Mouse (Mus musculus) CH12.LX (cell line): ENCODE data around the gene Gm12184. TPM values are rescaled to one million over a fixed set of nuclear protein-coding genes. Genes with fewer than 3 reads are reported as not detected.

Experiments
- DNase-seq: peaks from one replicate; pipeline ENCODE4 v3.0.0-alpha.2; 2013; ENCODE audit errors: extremely low read depth
- H3K27ac ChIP-seq: 2 replicates; pipeline ENCODE4 v1.5.1; 2012; ENCODE audit warnings: low read depth, mild to moderate bottlenecking, control low read depth, moderate library complexity; ENCODE audit not compliant: insufficient read depth
- H3K27me3 ChIP-seq: replicated peaks from 2 replicates; pipeline ENCODE3; 2012; ENCODE audit warnings: inconsistent platforms
- H3K36me3 ChIP-seq, 2 experiments: replicated peaks in 1 of 2; 2 replicates each; pipeline versions ENCODE3 to v1.6.1; 2012; ENCODE audit warnings: inconsistent platforms in 1 of 2, low read length in 1 of 2, mild to moderate bottlenecking in 1 of 2, mixed read lengths in 1 of 2, moderate library complexity in 1 of 2; ENCODE audit not compliant: control insufficient read depth in 1 of 2, insufficient read depth in 1 of 2
- H3K4me1 ChIP-seq, 2 experiments: 2 replicates each; pipeline ENCODE4 v1.6.1; 2012; ENCODE audit warnings: inconsistent platforms in 1 of 2, moderate library complexity in 1 of 2; ENCODE audit not compliant: insufficient read depth in 2 of 2, control insufficient read depth in 1 of 2
- H3K4me2 ChIP-seq: 2 replicates; pipeline ENCODE4 v1.6.1; 2012; ENCODE audit warnings: low read depth, mild to moderate bottlenecking, control low read depth; ENCODE audit not compliant: poor library complexity, insufficient read depth, severe bottlenecking
- H3K4me3 ChIP-seq, 3 experiments: fragments of 150-350 bp in 1 of 3; sonication (generic) in 1 of 3; replicated peaks in 1 of 3; 2 replicates each; pipeline versions ENCODE3 to v1.5.1; 2011 to 2012; ENCODE audit warnings: low read depth in 2 of 3, low read length in 2 of 3, mild to moderate bottlenecking in 2 of 3, moderate library complexity in 2 of 3, control low read depth in 1 of 3, improper control_type of control experiment in 1 of 3, inconsistent platforms in 1 of 3, mixed read lengths in 1 of 3; ENCODE audit not compliant: poor library complexity in 1 of 3
- H3K79me2 ChIP-seq: replicated peaks from 2 replicates; pipeline ENCODE4 v1.6.1; 2012; ENCODE audit warnings: mild to moderate bottlenecking, moderate library complexity; ENCODE audit not compliant: control insufficient read depth, poor library complexity, insufficient read depth, severe bottlenecking; ENCODE audit errors: extremely low read depth
- H3K9ac ChIP-seq: 2 replicates; pipeline ENCODE4 v1.6.1; 2012; ENCODE audit warnings: low read depth, mild to moderate bottlenecking, control low read depth, moderate library complexity; ENCODE audit not compliant: insufficient read depth
- H3K9me3 ChIP-seq: replicated peaks from 2 replicates; pipeline ENCODE3; 2012; ENCODE audit warnings: low read length, inconsistent platforms, mixed read lengths
- CHD1 ChIP-seq: IDR thresholded peaks from 2 replicates; pipeline ENCODE4 v1.6.1; 2012; ENCODE audit warnings: low read depth, low read length, improper control_type of control experiment, inconsistent platforms
- CHD2 ChIP-seq: IDR thresholded peaks from 2 replicates; pipeline ENCODE4 v1.6.1; 2011; ENCODE audit warnings: low read length, improper control_type of control experiment
- E2F4 ChIP-seq: IDR thresholded peaks from 2 replicates; pipeline ENCODE4 v1.6.1; 2011; ENCODE audit warnings: low read depth, low read length, improper control_type of control experiment; ENCODE audit not compliant: insufficient replicate concordance
- ELF1 ChIP-seq: IDR thresholded peaks from 2 replicates; pipeline ENCODE4 v1.6.1; 2014; ENCODE audit warnings: low read depth, mild to moderate bottlenecking, inconsistent platforms, low read length, improper control_type of control experiment
- EP300 ChIP-seq: IDR thresholded peaks from 2 replicates; pipeline ENCODE4 v1.6.1; 2011; ENCODE audit warnings: low read length, improper control_type of control experiment
- HCFC1 ChIP-seq: IDR thresholded peaks from 2 replicates; pipeline ENCODE4 v1.6.1; 2012; ENCODE audit warnings: low read depth, mild to moderate bottlenecking, inconsistent platforms, low read length, improper control_type of control experiment
- IRF4 ChIP-seq: IDR thresholded peaks from 2 replicates; pipeline ENCODE4 v1.6.1; 2014; ENCODE audit warnings: low read depth, mild to moderate bottlenecking, inconsistent platforms, low read length, improper control_type of control experiment
- JUN ChIP-seq: IDR thresholded peaks from 2 replicates; pipeline ENCODE4 v1.6.1; 2011; ENCODE audit warnings: low read depth, mild to moderate bottlenecking, low read length, improper control_type of control experiment, moderate library complexity; ENCODE audit not compliant: insufficient read depth
- JUND ChIP-seq: conservative IDR thresholded peaks from 2 replicates; pipeline ENCODE4 v1.6.1; 2011; ENCODE audit warnings: low read depth, low read length, improper control_type of control experiment
- KAT2A ChIP-seq: IDR thresholded peaks from 2 replicates; pipeline ENCODE4 v1.6.1; 2012; ENCODE audit warnings: low read length, improper control_type of control experiment, inconsistent platforms; ENCODE audit not compliant: insufficient replicate concordance
- MAFK ChIP-seq: IDR thresholded peaks from 2 replicates; pipeline ENCODE4 v1.6.1; 2011; ENCODE audit warnings: low read length, improper control_type of control experiment; ENCODE audit not compliant: insufficient replicate concordance
- MAZ ChIP-seq: IDR thresholded peaks from 2 replicates; pipeline ENCODE4 v1.6.1; 2012; ENCODE audit warnings: low read depth, mild to moderate bottlenecking, inconsistent platforms, low read length, improper control_type of control experiment, moderate library complexity
- MEF2A ChIP-seq: IDR thresholded peaks from 2 replicates; pipeline ENCODE4 v1.6.1; 2014; ENCODE audit warnings: low read depth, mild to moderate bottlenecking, inconsistent platforms, low read length, improper control_type of control experiment, borderline replicate concordance
- MXI1 ChIP-seq: IDR thresholded peaks from 2 replicates; pipeline ENCODE4 v1.6.1; 2011; ENCODE audit warnings: mild to moderate bottlenecking, low read depth, low read length, improper control_type of control experiment
- MYC ChIP-seq: IDR thresholded peaks from 2 replicates; pipeline ENCODE4 v1.6.1; 2011; ENCODE audit warnings: low read depth, mild to moderate bottlenecking, improper control_type of control experiment, low read length
- NELFE ChIP-seq: IDR thresholded peaks from 2 replicates; pipeline ENCODE4 v1.6.1; 2011; ENCODE audit warnings: low read depth, low read length, improper control_type of control experiment
- NRF1 ChIP-seq: IDR thresholded peaks from 2 replicates; pipeline ENCODE4 v1.6.1; 2014; ENCODE audit warnings: low read depth, mild to moderate bottlenecking, inconsistent platforms, low read length, improper control_type of control experiment, moderate library complexity
- PAX5 ChIP-seq: IDR thresholded peaks from 2 replicates; pipeline ENCODE4 v1.6.1; 2012; ENCODE audit warnings: low read length, inconsistent platforms, mixed read lengths
- POLR2A ChIP-seq: IDR thresholded peaks from 2 replicates; pipeline ENCODE4 v1.6.1; 2011; ENCODE audit warnings: low read depth, mild to moderate bottlenecking, improper control_type of control experiment, low read length
- POLR2AphosphoS2 ChIP-seq: IDR thresholded peaks from 2 replicates; pipeline ENCODE4 v1.6.1; 2011; ENCODE audit warnings: low read depth, low read length, improper control_type of control experiment
- RAD21 ChIP-seq: IDR thresholded peaks from 2 replicates; pipeline ENCODE4 v1.6.1; 2011; ENCODE audit warnings: low read depth, mild to moderate bottlenecking, low read length, improper control_type of control experiment, moderate library complexity
- RCOR1 ChIP-seq: conservative IDR thresholded peaks from 2 replicates; pipeline ENCODE4 v1.6.1; 2012; ENCODE audit warnings: low read depth, mild to moderate bottlenecking, inconsistent platforms, low read length, improper control_type of control experiment
- SIN3A ChIP-seq: IDR thresholded peaks from 2 replicates; pipeline ENCODE4 v1.6.1; 2012; ENCODE audit warnings: low read length, improper control_type of control experiment, inconsistent platforms
- SMC3 ChIP-seq: IDR thresholded peaks from 2 replicates; pipeline ENCODE4 v1.6.1; 2011; ENCODE audit warnings: low read depth, low read length, improper control_type of control experiment
- TBP ChIP-seq: conservative IDR thresholded peaks from 2 replicates; pipeline ENCODE4 v1.6.1; 2011; ENCODE audit warnings: low read depth, low read length, improper control_type of control experiment
- UBTF ChIP-seq: IDR thresholded peaks from 2 replicates; pipeline ENCODE4 v1.6.1; 2012; ENCODE audit warnings: low read depth, mild to moderate bottlenecking, inconsistent platforms, low read length, improper control_type of control experiment, moderate library complexity
- USF1 ChIP-seq: IDR thresholded peaks from 2 replicates; pipeline ENCODE4 v1.6.1; 2014; ENCODE audit warnings: low read depth, mild to moderate bottlenecking, inconsistent platforms, low read length, improper control_type of control experiment
- USF2 ChIP-seq: conservative IDR thresholded peaks from 2 replicates; pipeline ENCODE4 v1.6.1; 2011; ENCODE audit warnings: low read depth, low read length, improper control_type of control experiment
- ZC3H11A ChIP-seq: IDR thresholded peaks from 2 replicates; pipeline ENCODE4 v1.6.1; 2012; ENCODE audit warnings: low read depth, mild to moderate bottlenecking, inconsistent platforms, low read length, improper control_type of control experiment
- ZMIZ1 ChIP-seq: IDR thresholded peaks from 2 replicates; pipeline ENCODE4 v1.6.1; 2012; ENCODE audit warnings: low read depth, mild to moderate bottlenecking, inconsistent platforms, low read length, improper control_type of control experiment
- dilution Hi-C: fragments of 300-500 bp; cut with MboI; formaldehyde crosslinking; loops from 2 replicates; pipeline ENCODE4 v1.14.3; 2020; ENCODE audit warnings: low sequenced_read_pairs; ENCODE audit not compliant: extremely low pct_unique_long_range_greater_than_20kb, extremely low pct_ligation_motif_present
- in situ Hi-C: fragments of 300-500 bp; cut with MboI; formaldehyde crosslinking; loops from 3 replicates; pipeline ENCODE4 v1.14.3; 2019; ENCODE audit warnings: low sequenced_read_pairs, low pct_ligation_motif_present, low pct_unique_long_range_greater_than_20kb, mixed read lengths
- polyA plus RNA-seq: library from polyadenylated mRNA; unstranded; fragments of >175 nt; gene quantifications from 2 replicates; pipeline ENCODE4 v1.2.1, GENCODE M21; 2012; ENCODE audit warnings: low read depth; ENCODE audit not compliant: insufficient read length
- total RNA-seq, 2 experiments: library from RNA; depleted of rRNA; stranded (reverse); fragments of 300-350 nt in 1 of 2; fragments of >200 nt in 1 of 2; gene quantifications; 2 replicates each; pipeline ENCODE4 v1.2.3; 2012 to 2014

Gene Gm12184
- total and polyA plus RNA-seq, 3 experiments = 5.6 to 51.6 (median 7.1) TPM

DNA sequence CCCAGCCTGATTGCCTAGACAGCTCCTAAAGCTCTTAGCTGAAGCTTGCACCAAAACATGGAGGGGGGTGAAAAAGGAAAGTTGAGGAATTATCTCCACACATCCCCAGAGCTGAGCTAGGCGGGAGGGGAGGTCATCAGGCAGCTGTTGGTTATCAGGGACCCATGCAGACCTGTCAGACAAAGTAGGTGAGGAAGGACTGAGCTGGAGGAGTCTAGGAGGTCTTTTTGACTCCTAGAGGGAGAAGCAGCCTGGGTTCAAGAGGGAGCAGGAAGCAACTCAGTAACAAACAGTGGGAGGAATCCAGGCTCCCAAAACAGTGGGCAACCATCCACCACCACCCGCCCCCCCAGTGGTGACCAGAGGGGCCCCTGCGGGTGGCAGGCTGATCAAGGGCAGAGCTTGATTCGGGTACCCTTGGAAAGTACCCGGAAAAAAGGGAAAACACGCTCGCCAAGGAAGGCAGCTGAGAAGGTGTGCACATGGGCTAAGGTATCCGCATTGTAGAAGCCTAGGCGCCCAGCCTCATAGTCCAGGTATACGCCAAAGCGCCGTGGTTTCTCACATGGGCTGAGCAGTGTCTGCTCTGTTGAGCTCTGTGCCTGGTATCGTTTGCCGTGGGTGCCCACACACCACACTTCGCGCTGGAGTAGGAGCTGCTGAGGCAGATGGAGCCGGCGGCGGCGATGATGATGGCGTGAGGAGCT, 19.4 kb downstream of the Gm12184 start:
- in situ Hi-C loops = no loop called here
- Histone ChIP-seq H3K9ac (no peak overlapping the region), H3K4me2 (no peak overlapping the region), H3K79me2 (peaks cover 28% of the 10 kb centered on the region), H3K27ac (no peak overlapping the region; the same call in 1 of the 2 replicates), H3K4me3 (no peak overlapping the region), H3K27me3 (no peaks in the 10 kb centered on the region), H3K36me3 (peaks cover 90 to 98% of the 10 kb centered on the region in 2 experiments), H3K4me1 (peaks cover 10 to 64% of the 10 kb centered on the region in 2 experiments), H3K9me3 (no peaks in the 10 kb centered on the region)
- dilution Hi-C loops = no loop called here
- TF ChIP-seq EP300 (no peak), MXI1 (0 out of 2 replicates have a peak, but pooled peaks have one; percentile 3), IRF4 (no peak), POLR2AphosphoS2 (peak; percentile 93), UBTF (no peak), NELFE (no peak), RCOR1 (peak; percentile 76; the same call in 1 of the 2 replicates), SIN3A (peak; percentile 28; the same call in 1 of the 2 replicates), ELF1 (0 out of 2 replicates have a peak, but pooled peaks have one; percentile 11), ZMIZ1 (peak; percentile 80), POLR2A (peak; percentile 64), USF2 (no peak), CHD1 (no peak), MYC (peak; percentile 13; the same call in 1 of the 2 replicates), KAT2A (no peak), SMC3 (0 out of 2 replicates have a peak, but pooled peaks have one; percentile 1), USF1 (no peak), JUN (no peak), JUND (no peak), MAZ (0 out of 2 replicates have a peak, but pooled peaks have one; percentile 6), CHD2 (peak; percentile 76; the same call in 1 of the 2 replicates)
- no peak for DNase-seq

DNA sequence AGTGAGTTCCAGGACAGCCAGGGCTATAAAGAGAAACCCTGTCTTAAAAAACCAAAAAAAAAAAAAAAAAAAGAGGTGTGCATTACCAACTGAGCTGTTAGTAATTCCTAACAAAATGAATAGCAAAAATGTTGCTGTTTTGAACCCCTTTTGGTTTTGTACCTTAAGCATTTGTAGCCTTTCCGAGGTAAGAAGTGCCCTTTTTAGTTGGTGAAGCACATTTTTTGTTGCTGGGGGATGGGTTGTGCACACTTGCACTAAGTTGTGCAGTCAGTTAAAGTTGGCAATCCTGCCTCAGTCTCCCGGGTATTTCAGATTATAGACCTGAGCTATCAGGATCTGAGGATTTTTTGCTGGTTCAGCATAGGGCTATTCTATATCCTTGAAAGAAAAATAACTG, 21.5 kb downstream of the Gm12184 start:
- in situ Hi-C loops = no loop called here
- dilution Hi-C loops = no loop called here
- Histone ChIP-seq H3K27ac (no peak overlapping the region), H3K4me3 (no peak overlapping the region), H3K4me2 (no peak overlapping the region), H3K4me1 (peaks cover 10 to 61% of the 10 kb centered on the region in 2 experiments), H3K9ac (no peak overlapping the region), H3K27me3 (no peaks in the 10 kb centered on the region), H3K36me3 (peaks cover 85 to 89% of the 10 kb centered on the region in 2 experiments), H3K9me3 (no peaks in the 10 kb centered on the region), H3K79me2 (peaks cover 46% of the 10 kb centered on the region)
- no peak for DNase-seq
- TF ChIP-seq ELF1 = no peak
- no peak; the same call in 1 of the 2 replicates for TF ChIP-seq POLR2A
- TF ChIP-seq MYC = no peak
- no peak for TF ChIP-seq MEF2A
- TF ChIP-seq JUN = no peak
- no peak for TF ChIP-seq RAD21
- TF ChIP-seq JUND = no peak
- no peak for TF ChIP-seq IRF4
- TF ChIP-seq MAFK = 0 out of 2 replicates have a peak, but pooled peaks have one; percentile 62
- TF ChIP-seq TBP = no peak
- TF ChIP-seq PAX5 = no peak
- peak; percentile 14; the same call in 1 of the 2 replicates for TF ChIP-seq POLR2AphosphoS2
- no peak for TF ChIP-seq HCFC1
- TF ChIP-seq NELFE = no peak
- no peak for TF ChIP-seq E2F4
- no peak for TF ChIP-seq NRF1
- TF ChIP-seq ZC3H11A = no peak
- no peak for TF ChIP-seq KAT2A
- TF ChIP-seq CHD1 = no peak
- TF ChIP-seq MXI1 = no peak
- peak; percentile 54; the same call in 1 of the 2 replicates for TF ChIP-seq ZMIZ1
